Mouse (Mus musculus): Measurements from ENCODE around the gene Gm9964. TPM values are rescaled to one million over a fixed set of nuclear protein-coding genes. Genes with fewer than 3 reads are reported as not detected.

The Gm9964 gene
- polyA plus RNA-seq, 1 experiment from 2014 or later, result 0.19 TPM

Other genes with a start within 250 kb of the Gm9964 start
- gene Ksr1, start 150.5 kb downstream of the Gm9964 start, polyA plus RNA-seq (2015; fragmentation: Nextera tagmentation; extraction: Ambion mirVana), result 2.8 and 3.2 TPM in 2 replicates
- 186 and 196 TPM in 2 replicates for gene Wsb1, start 42.2 kb downstream of the Gm9964 start, polyA plus RNA-seq (2015; fragmentation: Nextera tagmentation; extraction: Ambion mirVana)
- gene Nf1, start 42.8 kb upstream of the Gm9964 start, polyA plus RNA-seq (2015; fragmentation: Nextera tagmentation; extraction: Ambion mirVana), result 4.5 and 5.0 TPM in 2 replicates
- gene Omg, start 207.2 kb upstream of the Gm9964 start, polyA plus RNA-seq (2015; fragmentation: Nextera tagmentation; extraction: Ambion mirVana), result 0.22 and 0.33 TPM in 2 replicates
- gene Evi2b, start 226.9 kb upstream of the Gm9964 start, polyA plus RNA-seq (2015; fragmentation: Nextera tagmentation; extraction: Ambion mirVana), result 1.2 and 1.3 TPM in 2 replicates
- 0.86 and 1.2 TPM in 2 replicates for gene Evi2, start 233.7 kb upstream of the Gm9964 start, polyA plus RNA-seq (2015; fragmentation: Nextera tagmentation; extraction: Ambion mirVana)
- gene Evi2a, start 233.7 kb upstream of the Gm9964 start, polyA plus RNA-seq (2015; fragmentation: Nextera tagmentation; extraction: Ambion mirVana), result 5.3 and 5.4 TPM in 2 replicates

Measured in stomach, embryonic 15.5 days (tissue).